18 mouse cellular contexts compared by ENCODE assay signal in genomic region chr8:117702701-117703100, GRCm38 (mm10). TPM values are rescaled to one million over a fixed set of nuclear protein-coding genes. Genes with fewer than 3 reads are reported as not detected.
DNase-seq lines count a peak whose midpoint lies in the region; ATAC-seq and TF ChIP-seq lines count a peak whose summit lies in the region.
"Had no signal": no experiment of that assay in that cellular context is flagged by ENCODE, and none has a peak within 500 bp of the region (broad histone marks: within the 10 kb centered on the region; RNA-seq: fewer than 3 reads in every experiment).

No protein-coding gene starts in this region.

- 52% methylated on average over 10 of the region's 10 CpGs for WGBS in hindbrain, postnatal 0 days
- 57% methylated on average over 10 of the region's 10 CpGs for WGBS in hindbrain, embryonic 12.5 days
- 65% methylated on average over 10 of the region's 10 CpGs for WGBS in liver, embryonic 12.5 days (ENCODE audit: insufficient replicate concordance)
- 49% methylated on average over 10 of the region's 10 CpGs for WGBS in stomach, postnatal 0 days

- no peak for TF ChIP-seq CTCF in hindbrain, postnatal 0 days (IDR thresholded peaks at IDR 0.05; ENCODE audit: low read depth)
- no peak for TF ChIP-seq CTCF in stomach, postnatal 0 days (IDR thresholded peaks at IDR 0.05; ENCODE audit: low read depth)

- intact Hi-C loops in left cerebral cortex, postnatal 36 days (cut with DNase I) = no loop called here

- peak; percentile 20 for DNase-seq in hindbrain, postnatal 0 days (ENCODE audit: low spot score)
- peak; percentile 22 for DNase-seq in urinary bladder, postnatal 14 days (ENCODE audit: low spot score)
- no peak for DNase-seq in urinary bladder, adult 2 months (ENCODE audit: low spot score)
- DNase-seq in stomach, postnatal 0 days (ENCODE audit: low spot score) = peak; percentile 38
- DNase-seq in left cerebral cortex, postnatal 36 days (ENCODE audit: low spot score in 2 of 2) = no peak
- DNase-seq in cerebellum, adult 8-10 months = no peak
- DNase-seq: cerebellum, adult 2 months; heart, adult 11 months; lung, postnatal 14 days; right cerebral cortex, adult 18-20 months had no signal

- H3K27ac ChIP-seq in hindbrain, postnatal 0 days = no peak overlapping the region
- H3K27ac ChIP-seq in hindbrain, embryonic 12.5 days = no peak overlapping the region
- H3K27ac ChIP-seq in liver, embryonic 12.5 days = peak overlapping the region; percentile 30; the same call in 1 of the 2 replicates
- peak overlapping the region; percentile 86 for H3K27ac ChIP-seq in stomach, postnatal 0 days (replicated peaks)
- H3K27ac ChIP-seq: embryonic facial prominence, embryonic 12.5 days had no signal

- H3K4me2 ChIP-seq in hindbrain, postnatal 0 days (ENCODE audit: low read depth, low read length) = no peak overlapping the region
- H3K4me2 ChIP-seq in hindbrain, embryonic 12.5 days (replicated peaks) = no peak overlapping the region
- H3K4me2 ChIP-seq in liver, embryonic 12.5 days = peak overlapping the region; percentile 37
- H3K4me2 ChIP-seq in stomach, postnatal 0 days (replicated peaks; ENCODE audit: low read depth) = peak overlapping the region; percentile 31
- H3K4me2 ChIP-seq: embryonic facial prominence, embryonic 12.5 days had no signal

- H3K9me3 ChIP-seq in hindbrain, postnatal 0 days (ENCODE audit: low read length) = no peaks in the 10 kb centered on the region
- no peaks in the 10 kb centered on the region for H3K9me3 ChIP-seq in hindbrain, embryonic 12.5 days (replicated peaks)
- no peaks in the 10 kb centered on the region for H3K9me3 ChIP-seq in liver, embryonic 12.5 days (replicated peaks)
- no peaks in the 10 kb centered on the region for H3K9me3 ChIP-seq in stomach, postnatal 0 days (ENCODE audit: control insufficient read depth, low read length)
- H3K9me3 ChIP-seq: embryonic facial prominence, embryonic 12.5 days had no signal

- H3K27me3 ChIP-seq in hindbrain, postnatal 0 days (ENCODE audit: insufficient read depth, low read length) = no peaks in the 10 kb centered on the region
- H3K27me3 ChIP-seq in hindbrain, embryonic 12.5 days = no peaks in the 10 kb centered on the region
- H3K27me3 ChIP-seq in liver, embryonic 12.5 days (replicated peaks) = no peaks in the 10 kb centered on the region
- H3K27me3 ChIP-seq in stomach, postnatal 0 days (ENCODE audit: control insufficient read depth, insufficient read depth, low read length) = no peaks in the 10 kb centered on the region
- H3K27me3 ChIP-seq: embryonic facial prominence, embryonic 12.5 days had no signal

- peaks cover 5% of the 10 kb centered on the region; the same call in 1 of the 2 replicates for H3K4me1 ChIP-seq in hindbrain, postnatal 0 days (ENCODE audit: insufficient read depth, low read length)
- H3K4me1 ChIP-seq in hindbrain, embryonic 12.5 days = peaks cover 9% of the 10 kb centered on the region; the same call in 1 of the 2 replicates
- H3K4me1 ChIP-seq in liver, embryonic 12.5 days = 0 out of 2 replicates have a peak, but pooled peaks cover 4% of the 10 kb centered on the region
- no peaks in the 10 kb centered on the region for H3K4me1 ChIP-seq in stomach, postnatal 0 days (replicated peaks; ENCODE audit: control insufficient read depth, insufficient read depth)

- ATAC-seq in hindbrain, postnatal 0 days = no peak
- ATAC-seq in hindbrain, embryonic 12.5 days (ENCODE audit: low FRiP score) = no peak
- no peak for ATAC-seq in liver, embryonic 12.5 days
- ATAC-seq in stomach, postnatal 0 days (ENCODE audit: low FRiP score, low TSS enrichment) = no peak
- ATAC-seq: inflammation-experienced regulatory T-cells, adult 6 months; midbrain, embryonic 16.5 days had no signal

- no peak for TF ChIP-seq EP300 in stomach, postnatal 0 days (optimal IDR thresholded peaks at IDR 0.05)

- H3K9ac ChIP-seq in hindbrain, postnatal 0 days (replicated peaks; ENCODE audit: low read length) = no peak overlapping the region
- no peak overlapping the region for H3K9ac ChIP-seq in hindbrain, embryonic 12.5 days
- H3K9ac ChIP-seq in liver, embryonic 12.5 days = peak overlapping the region; percentile 12; the same call in 1 of the 2 replicates
- peak overlapping the region; percentile 47 for H3K9ac ChIP-seq in stomach, postnatal 0 days (ENCODE audit: low read length)
- H3K9ac ChIP-seq: embryonic facial prominence, embryonic 12.5 days had no signal

- no peaks in the 10 kb centered on the region for H3K36me3 ChIP-seq in hindbrain, postnatal 0 days (ENCODE audit: insufficient read depth, low read length)
- H3K36me3 ChIP-seq in hindbrain, embryonic 12.5 days = no peaks in the 10 kb centered on the region
- H3K36me3 ChIP-seq in liver, embryonic 12.5 days = no peaks in the 10 kb centered on the region
- no peaks in the 10 kb centered on the region for H3K36me3 ChIP-seq in stomach, postnatal 0 days (ENCODE audit: control insufficient read depth, insufficient read depth, low read length)
- H3K36me3 ChIP-seq: embryonic facial prominence, embryonic 12.5 days had no signal

- H3K4me3 ChIP-seq in hindbrain, postnatal 0 days (ENCODE audit: low read length) = no peak overlapping the region
- H3K4me3 ChIP-seq in hindbrain, embryonic 12.5 days = no peak overlapping the region
- H3K4me3 ChIP-seq in liver, embryonic 12.5 days = peak overlapping the region; percentile 7; the same call in 1 of the 2 replicates
- H3K4me3 ChIP-seq in stomach, postnatal 0 days (ENCODE audit: low read depth, low read length) = peak overlapping the region; percentile 20; the same call in 1 of the 2 replicates
- H3K4me3 ChIP-seq: embryonic facial prominence, embryonic 12.5 days had no signal

RNA-seq across cellular contexts. Expression of gene Hsd17b2, which starts 1.0 kb away (rescaled TPM):
- 2.0 TPM in 1 of 2 replicates, not detected in the other for total RNA-seq in hindbrain, postnatal 0 days (2014; rRNA removed)
- 1.1 TPM in 2 replicates for polyA plus RNA-seq in hindbrain, postnatal 0 days (2015; fragmentation: Nextera tagmentation; extraction: Ambion mirVana)
- not detected in 2 replicates for polyA plus RNA-seq in hindbrain, embryonic 12.5 days (2016; fragmentation: Nextera tagmentation; extraction: Ambion mirVana)
- 27.4 and 41.2 TPM in 2 replicates for polyA plus RNA-seq in urinary bladder, adult 2 months (2012; rRNA removed)
- polyA plus RNA-seq in liver, embryonic 12.5 days (2016; fragmentation: Nextera tagmentation; extraction: Ambion mirVana) = 20.9 and 23.6 TPM in 2 replicates
- polyA plus RNA-seq in stomach, postnatal 0 days (2015; fragmentation: Nextera tagmentation; extraction: Ambion mirVana) = 113 and 124 TPM in 2 replicates
- under 1 TPM in 1 of 2 experiments, not detected in 1; 0.41 TPM for total RNA-seq in left cerebral cortex, postnatal 36 days (2021)
- total RNA-seq: left cerebral cortex, adult 8-10 months; MEL had no signal
- polyA plus RNA-seq: embryonic facial prominence, embryonic 12.5 days; heart, postnatal 0 days had no signal

RNA-seq across cellular contexts. Expression of gene Sdr42e1, which starts 29.2 kb away (rescaled TPM):
- total RNA-seq in hindbrain, postnatal 0 days (2014; rRNA removed) = 5.1 and 9.4 TPM in 2 replicates
- 2.6 and 2.8 TPM in 2 replicates for polyA plus RNA-seq in hindbrain, postnatal 0 days (2015; fragmentation: Nextera tagmentation; extraction: Ambion mirVana)
- 0.93 and 1.2 TPM in 2 replicates for polyA plus RNA-seq in hindbrain, embryonic 12.5 days (2016; fragmentation: Nextera tagmentation; extraction: Ambion mirVana)
- polyA plus RNA-seq in urinary bladder, adult 2 months (2012; rRNA removed) = 58.3 and 71.6 TPM in 2 replicates
- 0.91 and 1.4 TPM in 2 replicates for polyA plus RNA-seq in liver, embryonic 12.5 days (2016; fragmentation: Nextera tagmentation; extraction: Ambion mirVana)
- polyA plus RNA-seq in stomach, postnatal 0 days (2015; fragmentation: Nextera tagmentation; extraction: Ambion mirVana) = 24.2 and 28.8 TPM in 2 replicates
- total RNA-seq in left cerebral cortex, postnatal 36 days (2021) = 1 to 10 TPM; 4.7 to 5.1 TPM
- total RNA-seq: MEL had no signal

Comparison
In these comparisons a context has a peak if more than half of its experiments do, and no peak if none do; other contexts are left out.
1. DNase-seq: peak in hindbrain, postnatal 0 days (single experiment), urinary bladder, postnatal 14 days (single experiment) and stomach, postnatal 0 days (single experiment); none in urinary bladder, adult 2 months (single experiment), left cerebral cortex, postnatal 36 days (0 of 2) and cerebellum, adult 8-10 months (single experiment).
2. H3K27ac ChIP-seq: peak in liver, embryonic 12.5 days (single experiment) and stomach, postnatal 0 days (single experiment); none in hindbrain, postnatal 0 days (single experiment) and hindbrain, embryonic 12.5 days (single experiment).
3. H3K4me2 ChIP-seq: peak in liver, embryonic 12.5 days (single experiment) and stomach, postnatal 0 days (single experiment); none in hindbrain, postnatal 0 days (single experiment) and hindbrain, embryonic 12.5 days (single experiment).
4. H3K4me3 ChIP-seq: peak in liver, embryonic 12.5 days (single experiment) and stomach, postnatal 0 days (single experiment); none in hindbrain, postnatal 0 days (single experiment) and hindbrain, embryonic 12.5 days (single experiment).
5. H3K9ac ChIP-seq: peak in liver, embryonic 12.5 days (single experiment) and stomach, postnatal 0 days (single experiment); none in hindbrain, postnatal 0 days (single experiment) and hindbrain, embryonic 12.5 days (single experiment).
6. RNA of gene Hsd17b2, which starts 1.0 kb away (polyA plus RNA-seq): 113 to 124 TPM in stomach, postnatal 0 days, 27.4 to 41.2 TPM in urinary bladder, adult 2 months and 20.9 to 23.6 TPM in liver, embryonic 12.5 days; 1.1 TPM in hindbrain, postnatal 0 days and not detected in hindbrain, embryonic 12.5 days; every median in the first group is over 10 times any median in the second.